Mouse (Mus musculus) spleen, postnatal 4 days (tissue): Measurements from ENCODE around the gene Paqr9.

ENCODE experiments used
- DNase-seq, 2 experiments: peaks; one replicate each; pipeline ENCODE4 v3.0.0; 2022; ENCODE audit warnings: low spot score in 2 of 2

Paqr9 gene

DNA sequence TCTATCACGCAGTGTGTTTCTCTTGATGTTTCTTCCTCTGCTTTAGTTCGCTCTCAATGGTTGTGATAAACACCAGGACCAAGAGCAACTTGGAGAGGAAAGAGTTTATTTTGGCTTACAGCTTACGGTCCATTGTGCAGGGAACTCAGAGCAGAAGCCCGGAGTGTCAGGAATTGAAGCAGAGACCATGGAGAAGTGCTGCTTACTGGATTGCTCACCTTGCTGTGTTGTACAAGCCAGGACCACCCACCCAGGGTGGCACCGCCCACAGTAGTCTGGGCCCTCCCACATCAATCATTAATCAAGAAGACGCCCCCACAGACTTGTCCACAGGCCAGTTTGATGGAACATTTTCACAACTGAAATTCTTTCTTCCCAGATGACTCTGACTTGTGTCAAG lies 18.0 kb downstream of the Paqr9 start:
- no peak for DNase-seq

DNA sequence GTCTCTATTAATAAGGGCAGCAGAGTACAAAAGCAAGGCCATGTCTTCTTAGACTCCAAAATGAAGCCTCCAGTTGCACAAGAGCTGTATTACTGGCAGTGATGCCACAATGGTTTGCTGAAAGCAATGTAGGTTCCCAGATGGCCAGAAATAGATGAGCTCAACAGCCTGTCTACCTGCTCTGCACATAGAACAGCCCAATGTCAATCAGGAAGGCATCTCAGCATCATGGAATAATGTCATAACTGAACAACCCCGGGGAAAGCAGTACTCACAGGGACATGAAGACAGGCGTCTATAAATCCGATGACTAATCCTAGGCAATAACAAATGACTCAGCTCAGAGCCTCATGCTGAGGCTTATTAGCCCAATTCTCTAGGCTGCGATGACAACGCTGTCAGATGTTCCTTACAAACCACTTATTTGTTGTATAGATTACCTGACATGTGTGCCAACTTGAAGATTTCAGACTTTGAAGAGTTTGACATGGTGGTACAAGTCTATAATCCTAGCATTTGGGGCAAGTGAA lies 19.0 kb downstream of the Paqr9 start:
- no peak for DNase-seq

DNA sequence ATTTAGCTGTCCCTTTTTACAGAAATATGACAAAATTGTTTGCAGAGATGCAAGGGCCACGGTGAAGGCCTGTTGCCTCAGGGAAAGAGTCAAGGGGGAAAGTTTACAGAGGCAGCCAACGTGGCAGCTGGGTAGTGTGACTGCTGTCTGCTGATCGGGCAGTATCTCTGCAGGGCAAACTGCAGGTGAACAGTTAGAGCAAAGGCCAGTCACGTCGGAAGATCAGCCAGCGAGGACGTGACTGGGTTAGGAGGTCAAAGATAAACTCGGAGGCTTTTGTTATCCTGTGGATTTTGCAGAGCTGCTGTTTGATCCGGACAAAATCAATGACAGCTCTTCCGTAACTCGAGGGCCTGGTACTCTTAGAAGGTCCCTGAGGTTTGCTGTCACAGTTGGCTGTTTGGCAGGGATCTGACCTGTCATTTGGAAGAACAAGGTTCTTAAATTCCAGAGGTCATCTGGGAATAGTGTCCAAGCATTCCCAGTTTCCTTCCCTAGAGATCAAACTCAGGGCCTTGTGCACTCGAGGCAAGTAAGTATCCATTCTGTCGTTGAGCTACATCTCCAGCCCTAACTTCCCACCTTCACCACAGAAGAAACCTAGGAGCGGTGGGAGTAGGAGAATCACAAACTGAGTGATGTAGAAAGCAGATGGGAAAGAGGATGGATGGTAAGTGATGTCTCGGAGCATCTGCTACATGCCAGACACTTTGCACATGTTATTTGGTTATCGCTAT lies 21.7 kb downstream of the Paqr9 start:
- no peak for DNase-seq

DNA sequence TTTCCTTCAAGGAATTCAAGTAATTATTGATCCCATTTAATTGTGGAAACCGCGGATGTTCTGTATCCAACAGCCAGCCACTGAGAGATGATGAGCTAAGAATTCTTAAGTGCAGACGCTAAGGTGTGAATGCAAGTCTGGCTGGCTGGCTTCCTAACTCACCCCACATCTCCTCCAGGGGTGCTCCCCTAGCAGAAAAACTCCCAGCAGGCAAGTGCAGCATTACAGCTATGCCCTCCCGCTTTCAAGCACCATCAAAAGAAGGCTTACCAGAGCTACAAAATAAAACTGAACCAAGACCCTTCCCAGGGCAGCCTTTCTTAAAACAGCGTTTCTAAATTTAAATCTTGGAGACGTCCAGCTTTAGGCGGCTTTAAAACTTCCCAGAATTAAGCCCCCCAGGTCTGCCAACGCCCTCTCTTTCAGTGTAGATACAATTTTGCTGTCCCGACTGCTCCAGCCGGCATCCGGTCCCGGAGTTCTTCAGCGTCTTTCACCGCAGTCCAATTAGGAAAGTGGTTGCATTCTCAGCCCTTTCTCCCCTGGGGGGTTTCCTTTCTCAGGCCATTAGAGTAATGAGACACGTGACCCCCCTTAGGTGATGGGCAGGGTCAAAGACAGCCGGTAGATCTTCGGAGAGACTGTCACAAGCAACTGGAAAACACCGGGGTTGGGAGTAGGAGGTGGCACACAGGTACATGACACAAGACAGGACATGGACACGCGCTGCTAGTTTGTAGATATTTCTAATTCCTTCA lies 22.5 kb downstream of the Paqr9 start:
- DNase-seq: no peak

DNA sequence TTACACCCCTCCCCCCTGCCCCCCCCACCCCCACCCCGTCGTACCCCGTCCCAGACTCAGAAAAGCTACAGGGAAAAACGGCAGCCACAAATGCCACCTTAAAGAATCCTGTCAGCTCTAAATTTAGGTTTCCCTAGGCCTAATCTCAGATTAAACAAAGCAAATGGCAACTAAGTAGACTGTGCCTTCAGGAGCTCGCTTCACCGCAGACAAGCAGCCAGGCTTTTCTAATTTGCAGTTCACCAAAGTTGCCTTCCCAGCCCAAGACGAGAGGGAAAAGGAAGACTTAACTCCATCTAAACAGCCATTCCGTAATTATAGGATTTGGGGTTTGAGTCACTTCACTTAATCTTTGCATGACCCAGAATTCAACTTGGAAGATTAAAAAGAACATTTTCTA lies 23.1 kb downstream of the Paqr9 start:
- DNase-seq: no peak

DNA sequence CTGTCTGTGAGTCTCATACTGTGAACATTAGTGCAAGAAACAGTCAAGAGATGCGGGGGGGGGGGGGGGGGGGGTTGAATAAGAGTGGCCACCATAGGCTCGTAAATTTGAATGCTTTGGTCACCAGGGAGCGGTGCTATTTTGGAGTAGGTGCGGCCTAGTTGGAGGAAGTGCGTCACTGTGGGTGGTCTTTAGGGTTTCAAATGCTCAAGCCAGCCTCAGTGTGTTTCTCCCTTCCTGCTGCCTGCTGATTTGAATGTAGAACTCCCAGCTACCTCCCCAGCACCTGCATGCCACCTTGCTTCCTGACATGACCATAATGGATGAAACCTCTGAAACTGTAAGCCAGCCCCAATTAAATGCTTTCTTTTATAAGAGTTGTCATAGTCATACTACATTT lies 26.6 kb downstream of the Paqr9 start:
- no peak for DNase-seq

DNA sequence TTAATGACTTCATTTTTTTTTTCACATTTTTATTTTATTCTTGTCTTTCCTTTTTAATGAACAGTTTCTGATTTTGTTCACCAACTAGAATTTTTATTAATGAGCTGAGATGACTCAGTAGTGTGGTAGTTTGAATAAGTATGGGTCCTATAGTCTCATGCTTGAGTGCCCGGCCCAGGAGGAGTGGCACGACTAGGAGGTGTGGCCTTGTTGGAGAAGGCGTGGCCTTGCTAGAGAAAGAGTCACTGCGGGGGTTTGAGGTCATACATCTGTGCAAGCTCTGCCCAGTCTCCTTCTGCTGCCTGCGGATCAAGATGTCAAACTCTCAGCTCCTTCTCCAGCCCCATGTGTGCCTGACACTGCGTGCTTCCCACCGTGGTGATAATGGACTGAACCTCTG lies 28.6 kb downstream of the Paqr9 start:
- no peak for DNase-seq

DNA sequence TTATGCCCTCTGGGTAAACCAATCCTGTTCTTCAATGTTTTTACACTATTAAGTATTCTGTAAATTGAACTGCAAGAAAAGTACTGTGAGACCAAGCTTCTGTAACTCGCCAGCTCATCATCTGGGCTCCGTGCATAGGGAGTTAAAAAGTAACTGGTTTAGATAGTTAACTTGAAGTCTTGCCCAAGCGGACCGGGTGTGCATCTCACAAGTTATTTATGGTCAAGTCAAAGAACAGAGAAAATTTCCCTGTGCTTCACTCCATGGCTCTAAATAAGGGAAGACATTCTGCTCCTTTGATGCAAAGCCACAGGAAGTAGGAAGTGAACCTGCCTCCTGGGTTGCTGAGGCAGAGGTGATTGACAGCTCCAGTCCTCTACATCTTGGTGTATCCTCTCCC lies 34.8 kb downstream of the Paqr9 start:
- DNase-seq: no peak

DNA sequence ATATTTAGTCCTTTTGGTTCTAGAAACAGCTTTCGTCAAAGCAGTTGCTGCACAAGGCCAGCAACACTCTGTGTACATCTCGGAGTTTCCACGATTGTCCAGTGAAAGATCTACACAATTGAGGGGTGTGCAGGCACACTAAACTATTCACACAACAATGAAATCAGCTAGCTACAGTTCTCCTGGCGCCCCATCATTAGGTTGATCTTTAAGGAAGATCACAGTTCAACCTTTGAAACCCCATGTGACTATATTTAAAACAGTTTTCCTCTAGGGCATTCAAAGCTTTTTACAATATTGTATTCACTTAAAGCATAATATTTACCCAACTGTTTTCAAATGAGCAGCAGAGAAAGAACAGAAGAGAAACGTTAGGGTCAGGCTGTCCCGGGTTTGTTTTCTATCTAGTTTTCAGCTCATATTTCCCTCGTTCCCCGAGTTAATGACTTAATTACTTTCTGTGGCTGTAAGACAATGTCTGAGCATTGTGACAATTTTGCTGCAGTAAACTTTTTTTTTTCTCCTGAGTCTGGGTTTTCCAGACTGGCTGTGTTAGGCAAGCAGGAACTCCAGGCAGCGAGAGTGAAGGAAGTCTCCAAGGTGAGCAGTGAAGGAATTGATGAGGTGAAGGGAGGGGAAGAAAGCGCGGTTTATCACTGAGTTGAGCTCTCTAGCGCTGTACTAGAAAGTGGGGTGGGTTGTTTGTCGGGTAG lies 38.2 kb downstream of the Paqr9 start:
- no peak for DNase-seq

DNA sequence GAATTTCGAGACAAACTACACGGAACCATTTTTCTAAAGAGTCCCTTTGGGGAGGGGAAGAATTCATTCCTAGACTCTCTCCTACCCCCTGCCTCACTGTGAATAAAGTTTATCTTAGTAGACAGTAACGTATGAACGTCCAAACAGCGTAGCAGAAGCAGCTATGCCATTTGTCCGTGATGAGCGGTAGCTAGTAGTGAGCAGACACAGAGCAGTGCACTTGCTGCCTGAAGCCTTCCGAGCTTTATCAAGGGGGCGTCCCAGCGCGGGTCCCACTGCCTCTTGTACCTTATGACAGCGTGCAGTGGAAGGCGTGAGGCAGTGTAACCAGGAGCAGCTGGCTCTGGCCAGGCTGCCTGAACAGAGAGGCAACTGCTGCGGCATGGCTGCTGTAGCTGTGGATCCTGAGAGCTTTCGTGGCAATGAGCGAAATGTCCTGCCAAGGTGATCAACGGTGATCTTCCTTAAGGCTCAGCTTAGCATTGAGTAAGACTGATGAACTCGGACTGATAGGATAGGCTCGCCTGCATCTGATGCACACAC lies 38.8 kb downstream of the Paqr9 start:
- no peak for DNase-seq

DNA sequence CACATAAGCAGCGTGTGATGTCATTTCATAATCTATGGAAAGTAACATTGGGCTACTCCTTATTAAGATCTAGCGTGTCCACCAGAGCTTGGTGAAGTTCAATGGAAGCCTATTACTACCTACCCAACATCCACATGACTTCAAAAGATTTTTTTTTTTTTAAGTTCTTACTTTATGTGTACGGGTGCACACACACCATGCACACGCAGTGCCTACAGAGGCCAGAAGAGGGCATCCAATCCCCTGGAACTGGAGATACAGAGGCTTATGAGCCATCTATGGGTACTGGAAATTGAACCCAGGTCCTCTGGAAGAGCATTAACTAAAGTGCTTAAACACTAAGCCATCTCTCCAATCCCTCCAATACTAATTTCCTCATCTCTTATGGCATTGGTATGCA lies 39.9 kb downstream of the Paqr9 start:
- DNase-seq: peak in 1 of 2 experiments; percentile 23

DNA sequence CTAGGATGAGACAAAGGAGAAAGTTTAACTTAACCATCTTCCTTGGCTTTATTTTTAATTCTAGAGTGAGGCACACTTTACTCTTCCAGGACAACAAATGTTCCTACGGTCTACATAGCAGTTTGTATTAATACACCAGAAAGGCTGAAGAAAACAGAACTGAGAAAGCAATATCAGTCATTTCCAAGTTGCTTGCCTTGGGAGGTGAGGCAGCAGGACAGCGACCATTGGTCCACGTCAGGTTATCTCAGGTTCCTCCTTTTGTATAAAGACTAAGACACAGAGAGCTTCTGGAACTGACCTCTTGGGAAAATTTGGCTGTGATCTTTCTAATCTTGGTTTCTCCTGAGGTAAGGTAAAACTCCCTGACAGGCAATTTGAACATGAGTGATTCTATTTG lies 43.4 kb downstream of the Paqr9 start:
- no peak for DNase-seq

DNA sequence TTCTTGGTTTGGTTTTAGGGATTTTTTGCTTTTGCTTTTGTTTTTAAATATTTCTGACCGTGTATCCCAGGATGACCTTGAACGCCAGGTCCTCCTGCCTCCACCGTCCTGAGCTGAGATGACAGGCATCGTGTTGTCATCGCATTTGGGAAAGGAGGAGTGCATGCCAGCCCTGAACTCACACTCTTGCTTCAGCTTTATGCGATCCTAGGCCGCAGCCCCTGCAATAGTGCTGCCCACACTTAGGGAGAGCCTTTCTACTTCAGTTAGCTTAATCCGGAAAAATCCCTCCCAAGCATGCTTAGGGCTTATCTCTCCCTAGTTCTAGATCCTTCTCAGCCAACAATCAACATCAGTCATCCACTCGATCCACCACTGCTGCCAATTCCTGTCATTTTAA lies 43.9 kb downstream of the Paqr9 start:
- DNase-seq: no peak

DNA sequence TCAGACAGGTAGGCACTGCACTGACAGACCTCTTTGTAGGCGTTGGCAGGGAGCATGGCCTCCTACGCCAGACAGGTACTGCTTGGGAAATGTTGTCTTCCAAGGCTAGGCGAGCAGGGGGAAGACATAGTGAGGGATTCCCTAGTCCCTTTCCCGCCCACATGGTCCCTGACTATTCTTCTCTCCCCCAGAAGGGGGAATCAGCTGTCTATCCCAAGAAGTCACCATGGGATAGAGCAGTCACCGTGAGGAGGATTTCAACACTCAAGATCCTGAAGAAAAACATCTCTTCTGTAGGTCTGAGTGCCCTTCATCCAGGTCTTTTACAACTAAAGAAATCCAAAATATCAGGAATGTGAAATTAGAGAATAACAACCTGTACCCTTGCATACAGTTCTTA lies 47.7 kb downstream of the Paqr9 start:
- DNase-seq: no peak

DNA sequence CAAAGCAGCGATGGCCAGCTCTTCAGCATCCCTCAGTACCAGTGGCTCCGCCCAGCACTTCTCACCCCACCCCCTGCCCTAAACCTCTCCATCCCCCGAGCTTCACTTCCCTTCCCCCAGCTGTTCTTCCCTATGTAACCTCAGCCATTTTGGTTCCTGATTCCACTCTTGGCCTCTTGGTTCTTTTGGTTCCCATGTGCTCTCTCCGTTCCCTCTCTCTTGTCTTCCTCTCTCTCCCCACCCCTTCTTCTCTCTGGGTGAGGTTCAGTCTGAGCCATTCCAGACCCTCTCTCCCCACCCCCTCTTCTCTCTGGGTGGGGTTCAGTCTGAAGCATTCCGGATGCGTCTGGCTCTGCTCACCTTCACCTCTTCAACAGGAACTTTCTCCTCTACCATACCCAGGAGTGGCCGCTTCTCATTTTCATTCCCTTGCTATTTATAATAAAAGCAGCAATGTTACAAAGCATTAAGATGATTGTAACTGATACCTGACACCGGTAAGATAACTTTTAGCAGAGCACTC lies 52.9 kb downstream of the Paqr9 start:
- no peak for DNase-seq

DNA sequence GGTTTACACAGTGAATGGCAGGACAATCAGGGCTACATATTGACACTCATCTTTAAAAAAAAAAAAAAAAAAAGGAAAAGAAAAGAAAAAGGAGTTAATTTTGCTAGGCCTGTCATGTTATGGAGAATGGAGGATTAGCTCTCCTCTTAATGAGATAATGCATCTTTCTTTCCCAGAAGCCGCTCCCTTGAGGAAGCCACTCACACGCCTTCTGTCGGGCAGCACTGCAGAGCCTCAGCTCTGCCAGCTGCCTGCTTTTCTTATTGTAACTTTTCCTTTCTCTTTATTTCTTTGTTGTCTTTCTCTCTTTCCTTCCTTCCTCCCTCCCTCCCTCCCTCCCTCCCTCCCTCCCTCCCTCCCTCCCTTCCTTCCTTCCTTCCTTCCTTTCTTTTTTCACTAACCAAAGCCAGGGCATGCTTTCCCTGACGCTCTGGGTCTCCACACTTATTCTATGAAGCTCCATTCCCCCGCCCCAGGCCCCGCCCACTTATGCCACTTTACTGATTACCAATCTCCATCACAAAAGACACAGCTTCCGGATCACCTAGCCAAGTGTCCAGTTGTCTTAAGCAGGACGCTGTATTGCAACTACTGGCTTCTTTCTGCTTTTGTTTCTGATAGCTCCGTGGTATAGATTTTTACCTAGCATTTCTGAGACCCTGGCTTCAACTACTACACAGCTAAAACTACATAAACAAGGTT lies 54.1 kb downstream of the Paqr9 start:
- no peak for DNase-seq

DNA sequence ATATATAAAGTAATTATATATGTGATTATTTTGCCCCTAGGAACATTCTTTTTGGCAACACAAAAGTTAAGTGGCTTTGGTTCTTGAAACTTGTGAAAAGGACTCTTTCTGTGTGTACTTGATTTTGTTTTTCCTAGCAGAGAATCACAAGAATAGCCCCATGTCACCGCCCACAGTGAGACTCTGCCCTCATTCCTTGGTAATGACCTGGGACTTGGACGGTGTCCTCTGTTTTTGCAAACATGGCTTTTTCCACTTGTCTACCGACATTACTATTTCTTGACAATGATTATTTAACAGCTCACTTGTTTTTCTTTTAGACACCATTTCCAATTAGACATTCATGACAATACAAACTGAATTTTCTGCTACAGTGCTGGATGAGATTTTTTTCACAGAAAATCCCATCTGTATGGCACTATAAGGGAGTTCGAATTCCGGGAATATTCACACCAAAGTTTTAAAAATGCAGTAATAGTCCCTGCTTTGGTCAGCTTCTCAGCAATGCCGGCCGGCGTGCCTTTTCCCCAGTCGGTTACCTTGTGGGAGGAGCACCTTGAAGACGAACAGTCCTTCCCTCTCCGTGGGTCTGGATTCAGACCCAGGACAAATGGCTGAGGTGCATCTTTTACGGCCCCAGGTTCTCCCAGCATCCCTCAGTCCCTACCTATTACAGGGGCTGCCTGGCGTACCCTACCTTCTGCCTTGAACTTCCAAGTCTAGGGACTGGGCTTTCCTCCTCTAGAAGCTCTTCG lies 55.6 kb downstream of the Paqr9 start:
- no peak for DNase-seq

DNA sequence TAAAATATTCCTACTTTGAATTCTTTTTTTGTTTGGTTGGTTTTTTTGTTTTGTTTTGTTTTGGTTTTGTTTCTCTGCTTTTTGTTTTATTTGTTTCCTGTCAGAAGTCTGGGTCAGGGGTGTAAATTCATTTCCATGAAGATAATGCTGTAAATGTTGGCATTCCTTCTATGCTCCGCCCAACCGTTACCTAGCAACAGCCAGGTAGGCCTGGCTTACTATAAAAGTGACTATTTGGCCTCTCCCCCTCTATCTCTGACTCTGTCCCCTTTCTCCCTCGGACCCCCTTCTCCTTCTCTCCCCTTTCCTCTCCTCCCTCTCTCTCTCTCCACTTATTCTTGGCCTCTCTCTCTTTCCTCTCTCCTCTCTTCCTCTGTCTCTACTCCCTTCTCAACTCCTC lies 56.5 kb downstream of the Paqr9 start:
- no peak for DNase-seq
